Mouse (Mus musculus) liver, postnatal 0 days (tissue): Measurements from ENCODE around the gene Pnmt.

Source experiments
- CTCF ChIP-seq: sonication (generic); IDR thresholded peaks from 2 replicates; pipeline ENCODE4 v1.5.1; 2016; ENCODE audit warnings: antibody characterized with exemption, low read depth
- EP300 ChIP-seq: IDR thresholded peaks from 2 replicates; pipeline ENCODE4 v1.6.1; 2016; ENCODE audit warnings: antibody characterized with exemption, low read depth, mild to moderate bottlenecking

DNA sequence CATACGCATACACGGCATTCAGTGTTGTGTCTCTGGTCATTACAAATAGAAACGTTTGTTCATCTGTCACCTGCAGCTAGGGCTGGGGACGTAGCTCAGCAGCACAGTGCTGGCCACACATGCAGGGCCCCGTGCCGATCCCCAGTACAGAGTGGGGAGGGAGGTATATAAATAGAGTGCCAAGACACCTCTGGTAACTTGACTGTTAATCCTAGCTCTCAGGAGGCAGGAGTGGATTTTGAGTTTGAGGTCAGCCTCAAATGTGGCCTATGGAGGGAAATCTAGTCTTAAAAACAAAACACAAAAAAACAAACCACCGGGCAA, 18.4 kb upstream of the Pnmt start:
- TF ChIP-seq CTCF (no peak), EP300 (no peak)
